Mouse (Mus musculus): ENCODE results near the gene Pde4dip. TPM values are rescaled to one million over a fixed set of nuclear protein-coding genes. Genes with fewer than 3 reads are reported as not detected.
A peak's percentile ranks its signal among the peaks of the same experiment; 100 is the strongest.

Pde4dip gene
- polyA plus RNA-seq, 1 experiment: 56.2 TPM

- Histone ChIP-seq H3K4me1 (replicated peaks; ENCODE audit: control insufficient read depth, insufficient read depth, low read length) (peaks cover 6% of the 10 kb centered on the region), H3K27me3 (ENCODE audit: control insufficient read depth, insufficient read depth, low read length) (no peaks in the 10 kb centered on the region), H3K27ac (ENCODE audit: control insufficient read depth, insufficient read depth, low read length) (no peak within 1 kb of the TSS), H3K4me3 (ENCODE audit: control insufficient read depth, insufficient read depth, low read length) (peak within 1 kb of the TSS; percentile 52), H3K36me3 (ENCODE audit: control insufficient read depth, insufficient read depth, low read length) (no peaks in the 10 kb centered on the region)
- DNase-seq: peak; percentile 88
- TF ChIP-seq POLR2A (IDR thresholded peaks at IDR 0.05; ENCODE audit: control insufficient read depth, extremely low read depth, insufficient read depth, low read length, poor library complexity) (peak; percentile 66; the same call in 1 of the 2 replicates), CTCF (IDR thresholded peaks at IDR 0.05; ENCODE audit: borderline replicate concordance, control insufficient read depth, extremely low read depth, insufficient read depth, low read length, poor library complexity) (no peak)
- 7% methylated on average over 41 of the region's 41 CpGs for WGBS
Observed at GRCm38 (mm10) chr3:97900516-97901490, 12.3 kb upstream of the Pde4dip start, which contains the start of gene Sec22b. Sec22b (plus strand) TSS chr3:97901190.

DNA sequence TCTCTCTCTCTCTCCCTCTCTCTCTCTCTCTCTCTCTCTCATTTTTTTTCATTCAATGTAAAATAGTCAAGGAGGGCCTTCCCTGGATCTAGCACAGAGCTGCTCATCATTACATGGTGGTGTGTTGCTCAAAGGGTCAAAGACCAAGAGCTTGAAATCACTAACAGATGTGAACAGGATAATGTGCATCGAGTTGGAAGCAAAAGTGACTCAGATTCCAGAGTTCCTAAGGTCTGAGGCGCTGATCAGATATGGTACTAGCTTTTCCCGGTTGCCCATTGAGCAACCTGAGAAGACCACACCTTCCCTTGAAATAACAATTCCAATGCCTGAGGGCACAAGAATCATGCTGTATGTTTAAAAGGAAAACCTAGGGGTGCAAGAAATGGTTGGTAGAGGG is 9.9 kb upstream of the Pde4dip start:
- 82% methylated on average over 3 of the region's 3 CpGs for WGBS
- Histone ChIP-seq H3K27ac (ENCODE audit: control insufficient read depth, insufficient read depth, low read length) (no peak overlapping the region), H3K27me3 (ENCODE audit: control insufficient read depth, insufficient read depth, low read length) (no peaks in the 10 kb centered on the region), H3K4me1 (replicated peaks; ENCODE audit: control insufficient read depth, insufficient read depth, low read length) (peaks cover 6% of the 10 kb centered on the region), H3K4me3 (ENCODE audit: control insufficient read depth, insufficient read depth, low read length) (no peak overlapping the region), H3K36me3 (ENCODE audit: control insufficient read depth, insufficient read depth, low read length) (no peaks in the 10 kb centered on the region)
- no peak for DNase-seq
- TF ChIP-seq CTCF (IDR thresholded peaks at IDR 0.05; ENCODE audit: borderline replicate concordance, control insufficient read depth, extremely low read depth, insufficient read depth, low read length, poor library complexity) (no peak), POLR2A (IDR thresholded peaks at IDR 0.05; ENCODE audit: control insufficient read depth, extremely low read depth, insufficient read depth, low read length, poor library complexity) (no peak)

DNA sequence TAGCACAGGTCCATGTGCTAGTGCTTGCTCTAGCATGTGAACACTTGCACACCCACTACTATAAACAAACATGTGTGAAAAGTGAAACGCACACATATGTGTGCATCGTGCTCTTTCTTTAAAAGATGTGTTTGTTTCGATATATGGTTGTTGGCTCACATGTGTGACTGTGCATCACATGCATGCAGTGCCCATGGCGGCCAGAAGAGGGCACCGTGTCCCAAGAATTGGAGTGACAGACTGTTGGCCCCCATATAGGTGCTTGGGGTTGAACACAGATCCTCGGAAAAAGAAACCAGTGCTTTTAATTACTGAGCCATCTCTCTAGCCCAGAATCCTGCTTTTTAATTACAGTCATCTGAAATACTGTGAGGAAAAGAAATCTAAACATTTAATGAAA is 6.2 kb upstream of the Pde4dip start:
- no peaks in the 10 kb centered on the region; the same call in 1 of the 2 replicates for H3K27me3 ChIP-seq (ENCODE audit: control insufficient read depth, insufficient read depth, low read length)
- H3K4me3 ChIP-seq (ENCODE audit: control insufficient read depth, insufficient read depth, low read length): no peak overlapping the region
- H3K4me1 ChIP-seq (replicated peaks; ENCODE audit: control insufficient read depth, insufficient read depth, low read length): no peaks in the 10 kb centered on the region
- DNase-seq: peak; percentile 59
- H3K27ac ChIP-seq (ENCODE audit: control insufficient read depth, insufficient read depth, low read length): no peak overlapping the region
- peak; percentile 59; the same call in 1 of the 2 replicates for TF ChIP-seq CTCF (IDR thresholded peaks at IDR 0.05; ENCODE audit: borderline replicate concordance, control insufficient read depth, extremely low read depth, insufficient read depth, low read length, poor library complexity)
- TF ChIP-seq POLR2A (IDR thresholded peaks at IDR 0.05; ENCODE audit: control insufficient read depth, extremely low read depth, insufficient read depth, low read length, poor library complexity): no peak
- H3K36me3 ChIP-seq (ENCODE audit: control insufficient read depth, insufficient read depth, low read length): no peaks in the 10 kb centered on the region
- 60% methylated on average over 6 of the region's 6 CpGs for WGBS

- DNase-seq: no peak
- Histone ChIP-seq H3K27ac (ENCODE audit: control insufficient read depth, insufficient read depth, low read length) (no peak overlapping the region), H3K4me1 (replicated peaks; ENCODE audit: control insufficient read depth, insufficient read depth, low read length) (no peaks in the 10 kb centered on the region), H3K36me3 (ENCODE audit: control insufficient read depth, insufficient read depth, low read length) (no peaks in the 10 kb centered on the region), H3K27me3 (ENCODE audit: control insufficient read depth, insufficient read depth, low read length) (peaks cover 3% of the 10 kb centered on the region), H3K4me3 (ENCODE audit: control insufficient read depth, insufficient read depth, low read length) (no peak overlapping the region)
- WGBS: 59% methylated on average over 6 of the region's 6 CpGs
- no peak for TF ChIP-seq POLR2A (IDR thresholded peaks at IDR 0.05; ENCODE audit: control insufficient read depth, extremely low read depth, insufficient read depth, low read length, poor library complexity)
- TF ChIP-seq CTCF (IDR thresholded peaks at IDR 0.05; ENCODE audit: borderline replicate concordance, control insufficient read depth, extremely low read depth, insufficient read depth, low read length, poor library complexity): no peak
Observed at GRCm38 (mm10) chr3:97890205-97890604, 1.7 kb upstream of the Pde4dip start.

GRCm38 (mm10) chr3:97887785-97888167 is 731 bp downstream of the Pde4dip start:
- 84% methylated on average over 5 of the region's 5 CpGs for WGBS

DNA sequence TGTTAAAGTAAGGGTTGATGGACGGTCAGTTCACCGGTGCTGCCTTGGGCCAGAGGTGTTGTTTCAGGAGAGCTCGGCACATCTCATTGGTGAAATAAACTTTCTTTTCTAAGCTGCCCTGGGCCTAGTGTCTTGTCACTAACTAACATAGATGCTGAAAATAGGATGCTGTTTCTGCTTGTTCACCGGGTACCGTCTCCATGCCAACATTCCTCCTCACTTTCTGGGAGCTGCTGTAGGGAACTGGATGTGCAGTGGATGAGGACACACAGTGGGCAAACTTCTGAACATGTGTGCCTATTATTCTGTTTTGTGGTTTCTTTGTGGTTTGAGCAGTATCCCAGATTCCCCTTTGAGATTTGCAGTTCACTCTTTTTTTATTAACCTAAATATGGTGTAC is 6.9 kb downstream of the Pde4dip start:
- no peaks in the 10 kb centered on the region for H3K27me3 ChIP-seq (ENCODE audit: control insufficient read depth, insufficient read depth, low read length)
- 95% methylated on average over 5 of the region's 5 CpGs for WGBS
- H3K4me1 ChIP-seq (replicated peaks; ENCODE audit: control insufficient read depth, insufficient read depth, low read length): no peaks in the 10 kb centered on the region
- no peak for DNase-seq
- H3K36me3 ChIP-seq (ENCODE audit: control insufficient read depth, insufficient read depth, low read length): no peaks in the 10 kb centered on the region
- TF ChIP-seq CTCF (IDR thresholded peaks at IDR 0.05; ENCODE audit: borderline replicate concordance, control insufficient read depth, extremely low read depth, insufficient read depth, low read length, poor library complexity) (no peak), POLR2A (IDR thresholded peaks at IDR 0.05; ENCODE audit: control insufficient read depth, extremely low read depth, insufficient read depth, low read length, poor library complexity) (no peak)
- no peak overlapping the region for H3K4me3 ChIP-seq (ENCODE audit: control insufficient read depth, insufficient read depth, low read length)
- no peak overlapping the region for H3K27ac ChIP-seq (ENCODE audit: control insufficient read depth, insufficient read depth, low read length)

More at GRCm38 (mm10) chr3:97887785-97888167, 731 bp downstream of the Pde4dip start:
- Histone ChIP-seq H3K4me1 (replicated peaks; ENCODE audit: control insufficient read depth, insufficient read depth, low read length) (no peaks in the 10 kb centered on the region), H3K27ac (ENCODE audit: control insufficient read depth, insufficient read depth, low read length) (no peak overlapping the region), H3K27me3 (ENCODE audit: control insufficient read depth, insufficient read depth, low read length) (peaks cover 3% of the 10 kb centered on the region), H3K36me3 (ENCODE audit: control insufficient read depth, insufficient read depth, low read length) (no peaks in the 10 kb centered on the region), H3K4me3 (ENCODE audit: control insufficient read depth, insufficient read depth, low read length) (no peak overlapping the region)
- DNase-seq: no peak
- TF ChIP-seq CTCF (IDR thresholded peaks at IDR 0.05; ENCODE audit: borderline replicate concordance, control insufficient read depth, extremely low read depth, insufficient read depth, low read length, poor library complexity) (no peak), POLR2A (IDR thresholded peaks at IDR 0.05; ENCODE audit: control insufficient read depth, extremely low read depth, insufficient read depth, low read length, poor library complexity) (no peak)
